Mouse (Mus musculus) erythroid progenitor cell, adult 5-6 weeks (primary cell): ENCODE measurements around the gene Zfp239. TPM values are rescaled to one million over a fixed set of nuclear protein-coding genes. Genes with fewer than 3 reads are reported as not detected.
A peak's percentile ranks its signal among the peaks of the same experiment; 100 is the strongest.
"Not testable (repeated sequence)": the region's sequence is repeated elsewhere in the genome, so short reads cannot be mapped to it uniquely, and the experiment has no call there.

ENCODE experiments used
- ATAC-seq: replicated peaks from 2 replicates; pipeline ENCODE4 v1.8.0; 2016; ENCODE audit warnings: moderate number of reproducible peaks, mild to moderate bottlenecking, moderate TSS enrichment, inconsistent platforms; ENCODE audit not compliant: poor library complexity, low FRiP score, severe bottlenecking
- total RNA-seq, 2 experiments: library from RNA; stranded (forward) in 1 of 2; stranded (reverse) in 1 of 2; fragments of 150-400 nt in 1 of 2; fragments of 186-747, 209-891 nt in 1 of 2; gene quantifications; 2 replicates each; pipeline versions ENCODE4 v1.2.3 to v1.2.4; 2015 to 2017; ENCODE audit warnings: low replicate concordance in 2 of 2

The Zfp239 gene
- total RNA-seq (2015; ENCODE audit: low replicate concordance) (1.4 TPM in 1 of 2 replicates, not detected in the other), total RNA-seq (2017; ENCODE audit: low replicate concordance) (1.0 and 1.1 TPM in 2 replicates)

DNA sequence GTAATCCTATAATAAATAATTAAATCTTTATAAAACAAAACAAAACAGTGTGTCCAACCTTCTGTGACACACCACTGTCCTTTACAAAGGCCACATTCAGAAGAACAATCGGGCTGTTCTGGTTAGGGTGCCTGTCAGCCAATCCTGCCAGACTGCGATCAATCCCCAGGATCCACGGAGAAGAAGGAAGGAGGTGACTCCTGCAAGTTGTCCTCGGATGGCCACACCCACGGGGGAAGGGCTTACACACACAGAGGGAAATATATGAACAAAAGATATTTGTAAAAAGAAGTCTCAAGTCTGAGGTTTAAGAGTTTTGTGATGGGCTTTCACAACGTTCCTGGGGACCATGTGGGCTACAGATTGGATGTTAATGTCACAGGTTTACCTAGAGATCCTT is at the start of gene Zfp239:
Zfp239 (plus strand) TSS at position 253 of the 400 bp plus-strand sequence.
- ATAC-seq, result peak; percentile 76

DNA sequence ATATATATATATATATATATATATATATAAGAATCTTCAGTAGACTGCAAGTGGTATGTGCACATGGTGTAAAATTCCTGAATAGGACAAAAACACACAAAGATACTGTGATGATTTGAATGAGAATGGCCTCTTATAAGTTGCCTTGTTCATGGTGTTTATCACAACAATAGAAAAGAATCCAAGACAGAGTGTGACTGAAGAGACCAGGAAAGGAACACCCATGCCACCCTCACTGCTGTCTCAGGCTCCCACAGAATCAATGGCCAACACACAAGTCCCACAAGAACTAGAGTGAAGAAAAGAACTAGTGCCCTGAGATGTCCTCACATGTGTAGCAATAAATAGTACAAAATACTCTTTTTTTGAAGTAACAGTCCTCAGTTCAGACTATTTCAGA is 47.2 kb upstream of the Zfp239 start:
- no peak for ATAC-seq

DNA sequence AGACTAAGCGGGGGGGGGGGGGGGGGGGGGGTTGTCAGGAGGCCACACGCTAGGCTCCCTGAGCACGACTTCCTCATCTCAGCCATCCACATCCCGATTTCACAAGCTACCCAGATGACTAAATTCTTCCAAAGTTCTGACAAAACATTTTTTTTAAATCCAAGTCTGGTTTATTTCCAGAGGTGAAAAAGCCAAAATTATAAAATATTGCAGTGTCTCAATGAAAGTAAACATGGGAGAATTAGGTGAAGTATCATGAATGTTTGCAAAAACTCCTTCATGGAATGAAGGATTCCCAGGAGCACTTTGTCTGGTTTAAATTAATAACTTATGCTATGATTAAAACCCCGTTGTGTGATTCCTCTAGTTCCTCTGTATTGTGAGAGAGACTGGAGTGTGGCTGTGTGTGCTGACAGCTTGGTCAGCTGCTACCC is 44.8 kb upstream of the Zfp239 start:
- ATAC-seq, result no peak

- no peak for ATAC-seq
Measured at GRCm38 (mm10) chr6:117820327-117820726, 41.6 kb upstream of the Zfp239 start.

DNA sequence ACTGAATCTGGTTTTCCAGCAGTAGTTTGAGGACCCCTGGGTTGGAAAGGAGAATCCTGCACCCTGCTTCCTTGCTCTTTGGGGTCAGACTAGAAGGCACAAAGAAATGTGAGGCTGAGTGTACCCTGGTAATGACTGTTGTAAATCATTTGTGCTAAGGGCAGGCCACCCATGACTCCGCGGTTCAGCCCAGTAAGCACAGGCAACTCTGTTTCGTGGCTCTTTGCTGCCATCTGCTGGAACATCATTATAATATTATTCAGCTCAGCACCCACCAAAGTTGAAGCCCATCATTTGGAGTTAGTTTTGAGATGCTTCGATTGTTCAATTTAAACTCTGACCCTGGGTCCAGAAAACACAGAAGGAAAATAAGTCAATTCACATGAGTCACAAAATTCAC is 36.5 kb upstream of the Zfp239 start:
- peak; percentile 75; the same call in 1 of the 2 replicates for ATAC-seq

DNA sequence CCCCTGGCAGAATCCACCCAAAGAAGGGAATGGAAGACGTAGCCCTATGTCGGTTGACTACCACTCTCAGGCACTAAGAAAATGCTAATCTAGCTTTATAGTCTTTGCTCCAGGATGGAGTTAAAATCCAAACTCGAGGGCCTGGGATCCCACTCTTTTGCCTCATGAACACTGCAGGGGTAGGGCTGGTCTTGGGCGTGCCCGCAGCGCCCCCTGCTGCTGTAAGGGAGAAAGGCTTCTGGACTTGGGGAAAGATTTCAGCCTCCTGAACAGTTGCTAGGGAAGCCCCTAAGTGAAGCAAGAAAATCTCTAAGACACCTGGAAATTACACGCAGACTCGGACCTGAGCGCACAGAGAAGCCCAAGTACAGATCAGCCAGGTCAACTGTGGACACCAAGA is 33.6 kb upstream of the Zfp239 start:
- ATAC-seq, result no peak

DNA sequence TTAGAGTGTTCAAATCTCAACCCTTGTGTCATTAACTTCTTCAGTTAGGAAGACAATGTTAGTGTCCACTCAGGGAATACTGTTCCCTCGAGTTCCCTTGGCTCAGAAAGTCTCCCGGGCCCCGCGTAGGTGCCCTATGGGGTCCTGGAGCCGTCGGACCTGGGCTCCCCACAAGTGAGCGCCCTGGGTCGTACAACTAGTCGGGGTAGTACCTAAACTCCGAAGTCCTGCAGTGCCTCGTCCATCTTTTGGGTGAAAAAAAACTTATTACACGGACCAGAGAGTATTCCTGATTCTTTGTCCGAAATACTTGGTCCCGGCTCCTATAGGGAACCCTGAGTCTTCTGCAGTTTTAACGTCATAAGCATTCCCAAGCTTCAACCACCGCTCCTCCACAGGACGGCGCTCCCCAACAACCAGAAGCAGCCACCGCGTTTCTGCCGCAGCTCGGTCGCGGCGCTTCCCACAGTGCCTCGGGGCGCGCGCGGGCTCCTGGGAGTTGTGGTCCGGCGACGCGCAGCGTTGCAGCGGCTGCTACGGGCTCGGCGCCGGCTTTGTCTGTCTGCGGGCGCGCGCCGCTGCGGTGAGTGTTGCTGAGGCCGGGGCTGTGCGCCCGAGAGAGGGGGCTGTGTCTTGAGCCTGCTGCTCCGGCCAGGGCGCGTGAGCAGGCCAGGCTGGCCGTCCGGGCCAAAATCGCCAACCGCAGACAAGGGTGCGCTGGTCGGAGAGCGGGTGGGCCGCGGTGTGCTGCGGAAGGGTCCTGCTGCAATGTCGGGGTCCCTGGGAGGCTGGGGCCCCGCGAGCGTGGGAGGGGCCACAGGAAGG is 21.0 kb upstream of the Zfp239 start, which contains the start of gene Zfp637:
Zfp637 (plus strand) TSS at position 495 of the 825 bp plus-strand sequence.
- ATAC-seq, result peak; percentile 99

DNA sequence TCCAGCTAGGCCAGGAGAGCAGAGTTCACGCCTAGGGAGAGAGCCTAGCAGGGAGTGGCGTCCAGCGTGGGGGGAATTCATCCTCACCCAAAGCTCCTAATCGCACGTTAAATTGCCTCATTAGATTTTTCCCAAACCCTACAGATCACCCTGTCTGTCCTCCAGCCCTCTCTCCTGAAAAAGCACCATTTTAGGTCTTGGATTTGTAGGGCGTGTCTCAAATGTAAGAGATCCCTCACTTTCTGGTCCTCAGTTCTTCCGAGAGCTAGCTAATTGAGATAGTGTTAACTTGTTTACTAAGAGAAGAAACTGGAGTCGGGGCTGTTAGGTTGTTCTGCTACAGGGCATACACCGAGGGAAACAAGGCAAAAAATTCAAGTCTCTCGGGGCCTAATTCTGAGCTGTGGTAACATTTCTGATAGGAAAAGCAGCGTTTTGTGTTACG is 20.4 kb upstream of the Zfp239 start:
- no peak for ATAC-seq

DNA sequence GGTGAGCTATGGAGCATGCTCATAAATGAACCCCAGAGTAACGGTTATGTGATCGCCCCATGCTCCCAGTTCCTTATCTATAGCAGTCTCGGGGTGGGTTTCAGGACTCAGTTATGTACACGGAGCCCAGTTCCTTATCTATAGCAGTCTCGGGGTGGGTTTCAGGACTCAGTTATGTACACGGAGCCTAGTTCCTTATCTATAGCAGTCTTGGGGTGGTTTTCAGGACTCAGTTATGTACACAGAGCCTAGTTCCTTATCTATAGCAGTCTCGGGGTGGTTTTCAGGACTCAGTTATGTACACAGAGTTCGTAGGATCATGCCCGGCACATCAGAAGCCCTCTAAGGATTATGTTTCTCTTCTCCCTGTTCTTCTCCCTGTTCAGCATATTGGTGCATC is 17.3 kb upstream of the Zfp239 start:
- ATAC-seq, result no peak

DNA sequence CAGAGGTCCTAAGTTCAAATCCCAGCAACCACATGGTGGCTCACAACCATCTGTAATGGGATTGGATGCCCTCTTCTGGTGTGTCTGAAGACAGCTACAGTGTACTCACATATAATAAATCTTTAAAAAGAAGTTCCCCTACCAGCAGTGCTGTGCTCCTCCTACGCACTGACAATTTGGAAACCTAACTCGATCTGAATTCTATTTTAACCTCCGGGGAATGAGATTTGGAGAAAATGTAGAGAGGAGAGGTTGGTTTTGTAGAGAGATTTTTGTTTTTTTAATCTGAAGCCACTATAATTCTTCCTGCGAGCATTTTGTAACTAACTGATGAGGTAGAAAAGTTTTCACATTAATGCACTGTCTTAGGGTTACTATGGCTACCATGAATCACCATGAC is 15.2 kb upstream of the Zfp239 start:
- ATAC-seq, result not testable (repeated sequence)

- ATAC-seq, result no peak
Measured at GRCm38 (mm10) chr6:117847772-117848171, 14.1 kb upstream of the Zfp239 start.

DNA sequence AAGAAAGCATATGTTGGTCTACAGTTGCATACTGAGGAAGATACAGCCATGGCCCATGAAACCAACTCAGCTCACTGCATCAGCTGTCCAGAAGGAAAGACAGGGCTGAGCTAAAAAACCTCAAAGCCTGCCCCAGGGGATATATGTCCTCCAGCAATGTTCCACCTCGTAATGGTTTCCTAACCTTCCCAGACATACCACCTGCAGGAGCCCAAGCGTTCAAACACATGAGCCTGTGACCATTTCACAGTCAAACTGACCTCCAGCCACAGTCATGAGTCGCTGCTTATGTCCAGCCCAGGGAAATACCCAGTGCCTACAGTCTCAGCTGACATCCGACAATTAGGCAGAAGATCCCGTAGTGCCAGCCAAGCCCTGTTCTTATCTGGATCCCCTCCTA is 13.3 kb upstream of the Zfp239 start:
- ATAC-seq, result no peak

GRCm38 (mm10) chr6:117851747-117852146 is 10.2 kb upstream of the Zfp239 start:
- ATAC-seq, result no peak

DNA sequence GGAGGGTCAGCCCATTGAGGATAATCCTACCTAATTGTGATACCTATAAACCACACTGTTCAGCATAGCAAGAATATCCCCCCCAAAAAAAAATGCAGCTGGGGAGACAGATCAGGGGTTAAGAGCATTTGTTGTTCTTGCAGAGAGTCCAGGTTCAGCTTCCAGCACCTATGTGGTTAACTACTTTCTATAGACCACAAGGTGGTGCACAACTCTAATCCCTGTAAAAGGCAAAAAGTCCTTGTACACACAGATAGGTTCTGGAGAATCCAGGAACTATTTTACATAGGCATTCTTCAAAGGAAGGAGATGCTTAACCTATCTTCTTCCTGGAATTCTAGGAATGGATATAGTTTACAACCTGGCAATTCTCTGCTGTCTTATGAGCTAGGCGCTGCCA is 3.9 kb upstream of the Zfp239 start:
- no peak for ATAC-seq

DNA sequence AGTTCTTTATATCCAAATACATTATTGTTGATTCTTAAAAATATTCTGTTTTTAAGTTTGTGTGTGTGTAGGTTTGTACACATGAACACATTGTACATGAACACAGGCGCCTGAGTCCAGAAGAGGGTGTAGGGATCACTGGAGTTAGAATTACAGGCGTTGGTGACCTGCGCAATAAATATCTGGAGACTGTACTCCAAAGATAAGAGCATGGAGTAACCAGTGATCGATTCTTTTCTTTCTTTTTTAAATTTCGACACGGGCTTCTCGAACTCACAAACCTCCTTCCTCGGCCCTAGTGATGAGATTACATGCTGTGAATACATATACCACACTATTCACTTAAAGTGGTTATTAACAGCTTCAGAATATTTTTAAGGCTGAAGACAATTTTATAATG is 565 bp downstream of the Zfp239 start:
- peak; percentile 87 for ATAC-seq

DNA sequence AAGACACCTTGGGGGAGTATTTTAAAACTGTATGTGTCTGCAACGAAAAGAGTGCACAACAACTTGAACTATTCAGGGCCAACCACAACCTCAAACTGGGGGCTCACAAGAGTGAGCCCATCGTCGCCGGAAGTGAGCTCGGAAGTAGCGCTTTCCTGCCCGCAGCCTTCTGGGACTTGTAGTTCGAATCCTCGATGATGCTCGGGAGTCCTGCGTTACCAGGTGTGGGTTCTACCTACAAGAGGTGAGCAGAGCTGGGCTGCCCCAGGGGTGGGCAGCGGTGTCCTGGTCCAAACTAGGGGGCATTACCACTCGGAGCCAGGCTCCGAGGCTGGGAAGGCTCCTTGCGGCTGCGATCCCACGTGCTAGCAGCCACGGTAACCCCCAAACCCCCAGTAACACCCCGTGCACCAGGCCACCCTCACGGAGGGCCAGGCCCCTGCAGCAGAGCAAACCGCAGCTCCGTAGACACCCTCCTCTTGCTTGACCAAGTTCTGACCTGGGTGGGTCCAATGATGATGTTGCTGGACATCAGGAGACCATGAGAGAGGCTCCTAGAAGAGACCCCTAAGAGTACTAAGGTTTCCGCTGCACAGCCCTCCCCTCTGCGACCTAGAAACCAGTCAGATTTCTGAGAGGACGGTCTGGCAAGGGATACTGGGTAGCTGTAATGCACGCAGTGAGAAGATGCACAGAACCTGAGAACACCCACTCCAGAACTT is 1.2 kb downstream of the Zfp239 start:
- ATAC-seq, result peak; percentile 91

- no peak for ATAC-seq
Measured at GRCm38 (mm10) chr6:117863751-117864150, 1.9 kb downstream of the Zfp239 start.

DNA sequence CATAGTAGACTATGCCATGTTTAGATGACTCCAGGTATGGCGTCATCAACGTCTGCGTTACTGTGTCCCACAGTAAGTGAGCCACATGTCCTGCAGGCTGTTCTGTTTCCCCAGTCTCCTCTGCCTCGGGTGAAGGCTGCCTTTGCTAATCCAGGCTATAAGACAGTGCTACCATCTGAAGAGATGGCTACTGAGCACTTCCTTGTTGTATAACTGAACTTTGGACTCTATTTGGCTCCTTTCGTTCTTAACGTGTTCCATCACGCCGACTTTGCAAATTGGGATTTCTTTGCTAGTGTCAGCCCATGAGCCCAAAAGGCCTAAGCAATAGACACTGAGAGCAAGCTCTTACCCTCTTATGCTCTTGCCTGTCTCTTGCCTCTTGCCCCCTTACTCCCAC is 6.3 kb downstream of the Zfp239 start:
- ATAC-seq, result no peak

DNA sequence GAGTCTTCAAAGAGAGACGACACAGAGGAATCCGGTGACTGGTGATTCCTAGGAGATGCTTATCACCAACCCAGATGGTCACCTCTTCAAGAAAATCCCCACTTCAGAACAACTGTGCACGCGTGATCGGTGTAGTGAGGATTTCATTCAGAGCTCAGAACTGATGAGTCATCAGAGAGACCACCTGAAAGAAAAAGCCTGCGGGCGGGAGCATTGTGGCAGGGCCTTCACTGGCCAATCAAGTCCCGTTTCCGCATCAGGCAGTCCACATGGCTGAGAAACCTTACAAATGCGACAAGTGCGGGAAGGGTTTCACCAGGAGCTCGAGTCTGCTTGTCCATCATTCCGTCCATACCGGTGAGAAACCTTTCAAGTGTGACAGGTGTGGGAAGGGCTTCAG is 9.1 kb downstream of the Zfp239 start:
- peak; percentile 46; the same call in 1 of the 2 replicates for ATAC-seq

GRCm38 (mm10) chr6:117873450-117873849 is 11.6 kb downstream of the Zfp239 start:
- not testable (repeated sequence) for ATAC-seq
